Mouse (Mus musculus) small intestine, adult 2 months (tissue): ENCODE data around the gene Exoc3l4. TPM values are rescaled to one million over a fixed set of nuclear protein-coding genes. Genes with fewer than 3 reads are reported as not detected.

Experiments used
- H3K27ac ChIP-seq: fragments of 200-500 bp; 2 replicates; pipeline ENCODE4 v1.5.1; 2012; ENCODE audit warnings: low read depth, low read length, control low read depth, inconsistent platforms; ENCODE audit not compliant: insufficient read depth
- H3K27me3 ChIP-seq: fragments of 200-500 bp; 2 replicates; pipeline ENCODE4 v1.6.1; 2012; ENCODE audit warnings: mild to moderate bottlenecking, moderate library complexity, low read length, inconsistent platforms; ENCODE audit not compliant: control insufficient read depth, insufficient read depth
- H3K36me3 ChIP-seq: fragments of 200-500 bp; 2 replicates; pipeline ENCODE4 v1.6.1; 2012; ENCODE audit warnings: mild to moderate bottlenecking, low read length, control low read depth, inconsistent platforms; ENCODE audit not compliant: control insufficient read depth, insufficient read depth
- H3K4me1 ChIP-seq: fragments of 200-500 bp; 2 replicates; pipeline ENCODE4 v1.6.1; 2012; ENCODE audit warnings: low read length, inconsistent platforms, mixed read lengths; ENCODE audit not compliant: control insufficient read depth, insufficient read depth, insufficient read length
- H3K4me3 ChIP-seq: fragments of 200-500 bp; 2 replicates; pipeline ENCODE4 v1.5.1; 2012; ENCODE audit warnings: low read depth, mild to moderate bottlenecking, control low read depth, inconsistent platforms, low read length, moderate library complexity
- CTCF ChIP-seq: fragments of 200-500 bp; IDR thresholded peaks from 2 replicates; pipeline ENCODE4 v1.5.1; 2012; ENCODE audit warnings: low read depth, mild to moderate bottlenecking, control low read depth, inconsistent platforms, low read length, moderate library complexity, mixed read lengths; ENCODE audit not compliant: insufficient replicate concordance, insufficient read length; ENCODE audit errors: extremely low read depth
- POLR2A ChIP-seq: fragments of 200-500 bp; IDR thresholded peaks from 2 replicates; pipeline ENCODE4 v1.6.1; 2012; ENCODE audit warnings: low read depth, mild to moderate bottlenecking, control low read depth, inconsistent platforms, low read length, moderate library complexity
- WGBS: fragments of 180-500 bp; shearing (Covaris S2); methylation state at CpG from one replicate; pipeline ENCODE4 v1.1.7; 2018; 5-methylcytosine and 5-hydroxymethylcytosine counted together
- polyA plus RNA-seq: library from polyadenylated mRNA; depleted of rRNA; stranded (reverse); fragments of >200 nt; gene quantifications from 2 replicates; pipeline ENCODE4 v1.2.3, GENCODE M21; 2012

Gene Exoc3l4
- polyA plus RNA-seq, 1 experiment: 552 TPM

GRCm38 (mm10) chr12:111442309-111443010 is 25.6 kb downstream of the Exoc3l4 start, which contains the start of gene Tnfaip2:
Tnfaip2 (plus strand) TSS chr12:111442469.
- Histone ChIP-seq H3K4me1 (peaks cover 34% of the 10 kb centered on the region), H3K27me3 (peaks cover 45% of the 10 kb centered on the region), H3K27ac (peak within 1 kb of the TSS; percentile 45), H3K4me3 (peak within 1 kb of the TSS; percentile 65), H3K36me3 (no peaks in the 10 kb centered on the region)
- 5% methylated on average over 48 of the region's 48 CpGs for WGBS
- TF ChIP-seq POLR2A (peak; percentile 63; the same call in 1 of the 2 replicates), CTCF (no peak)

DNA sequence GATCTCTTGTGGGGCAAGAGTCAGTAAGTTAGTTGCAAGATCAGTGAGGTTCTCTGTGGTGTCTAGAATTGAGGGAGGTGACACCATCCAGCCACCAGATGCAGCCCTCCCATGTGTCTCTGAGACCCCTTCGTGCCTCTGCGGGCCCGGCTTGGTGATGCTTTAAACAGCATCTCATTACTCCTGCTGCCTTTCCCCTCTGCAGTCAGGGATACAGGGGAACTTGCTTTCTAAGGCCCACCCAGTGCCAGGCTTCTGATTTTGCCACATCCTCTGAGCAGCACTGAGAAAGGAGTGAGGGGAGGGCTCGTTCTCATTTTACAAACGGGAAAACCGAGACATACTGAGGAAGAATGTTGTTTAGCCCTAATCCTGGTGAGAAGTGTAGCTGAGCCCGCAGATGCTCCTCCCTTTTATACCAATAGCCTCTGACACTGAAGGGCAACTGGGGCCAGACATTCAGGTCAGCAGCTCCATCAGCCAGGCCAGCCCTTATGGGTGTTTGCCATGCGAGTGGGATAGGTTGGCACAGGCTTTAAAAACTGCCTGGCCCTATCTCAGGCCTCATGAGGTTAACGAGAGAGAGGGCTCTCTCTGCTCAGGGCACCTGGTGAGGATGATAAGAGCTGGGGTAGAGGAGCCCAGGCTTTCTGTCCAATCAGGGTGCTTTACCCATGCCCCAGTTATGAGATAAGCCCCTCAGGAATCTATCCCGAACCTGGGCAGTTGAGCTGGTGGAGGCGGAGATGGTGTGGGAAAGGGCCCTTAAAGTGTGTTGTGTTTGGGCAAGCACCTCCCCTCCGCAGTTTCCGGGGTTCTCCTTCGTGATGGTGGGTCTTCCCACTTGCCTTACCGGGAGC is 26.4 kb downstream of the Exoc3l4 start:
- Histone ChIP-seq H3K4me3 (peak overlapping the region; percentile 65), H3K27ac (peak overlapping the region; percentile 45), H3K36me3 (no peaks in the 10 kb centered on the region), H3K4me1 (peaks cover 29% of the 10 kb centered on the region), H3K27me3 (peaks cover 53% of the 10 kb centered on the region)
- TF ChIP-seq CTCF: no peak
- TF ChIP-seq POLR2A: no peak
- WGBS: 34% methylated on average over 15 of the region's 15 CpGs

DNA sequence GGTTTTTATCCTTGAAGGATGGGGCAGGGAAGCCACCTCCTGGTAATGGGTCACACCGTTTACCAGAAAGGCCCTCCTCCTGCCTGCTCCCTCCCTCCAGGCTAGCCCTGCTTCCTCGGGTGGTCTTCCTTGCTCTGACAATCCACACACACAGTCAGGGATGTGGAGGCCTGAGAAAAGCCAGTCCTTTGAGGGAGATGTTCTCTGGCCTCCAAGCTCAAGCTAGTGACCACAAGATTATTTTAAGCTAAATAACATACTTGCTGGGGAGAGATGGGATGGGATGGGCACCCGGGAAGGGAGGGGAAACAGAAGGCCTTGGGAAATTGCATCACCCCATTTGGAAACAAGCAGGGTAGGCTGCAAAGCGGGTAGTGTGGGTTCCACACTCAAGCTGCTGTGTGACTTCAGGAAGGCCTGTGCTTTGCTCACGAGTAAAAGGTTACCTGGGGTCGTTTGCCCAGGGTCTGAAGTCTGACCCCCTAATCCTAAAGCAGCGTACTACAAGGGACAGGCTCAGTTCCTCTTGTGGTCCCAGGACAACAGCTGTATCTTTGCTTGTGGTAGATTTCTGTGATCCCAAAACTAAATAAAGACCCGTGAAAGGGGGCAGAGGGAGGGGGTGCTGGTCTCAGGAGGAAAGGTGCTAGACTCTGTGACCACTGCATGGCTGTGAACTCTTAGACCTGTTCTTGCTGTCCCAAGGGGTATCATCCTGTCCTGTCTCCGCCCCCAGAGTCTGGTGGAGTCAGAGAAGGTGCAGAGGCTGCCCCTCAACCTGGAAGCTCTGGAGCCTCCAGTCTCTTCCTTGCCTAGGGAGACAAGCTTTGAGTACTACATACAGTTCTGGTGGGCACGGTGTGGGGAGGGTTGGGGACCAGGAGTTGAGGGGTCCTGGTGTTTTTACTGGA is 27.4 kb downstream of the Exoc3l4 start:
- no peaks in the 10 kb centered on the region for H3K36me3 ChIP-seq
- peaks cover 31% of the 10 kb centered on the region for H3K4me1 ChIP-seq
- TF ChIP-seq POLR2A: no peak
- TF ChIP-seq CTCF: no peak
- peak overlapping the region; percentile 65 for H3K4me3 ChIP-seq
- peaks cover 54% of the 10 kb centered on the region for H3K27me3 ChIP-seq
- WGBS: 49% methylated on average over 10 of the region's 10 CpGs
- H3K27ac ChIP-seq: peak overlapping the region; percentile 45

- 26% methylated on average over 52 of the region's 52 CpGs for WGBS
- Histone ChIP-seq H3K36me3 (no peaks in the 10 kb centered on the region), H3K27me3 (peaks cover 54% of the 10 kb centered on the region), H3K4me3 (peak overlapping the region; percentile 24), H3K27ac (no peak overlapping the region), H3K4me1 (peaks cover 39% of the 10 kb centered on the region)
- no peak for TF ChIP-seq CTCF
- no peak for TF ChIP-seq POLR2A
Observed at GRCm38 (mm10) chr12:111445161-111445889, 28.5 kb downstream of the Exoc3l4 start.

GRCm38 (mm10) chr12:111445890-111446613 is 29.2 kb downstream of the Exoc3l4 start:
- no peak overlapping the region for H3K27ac ChIP-seq
- WGBS: 28% methylated on average over 27 of the region's 27 CpGs
- H3K4me1 ChIP-seq: peaks cover 40% of the 10 kb centered on the region

More at GRCm38 (mm10) chr12:111445890-111446613, 29.2 kb downstream of the Exoc3l4 start:
- Histone ChIP-seq H3K27me3 (peaks cover 61% of the 10 kb centered on the region), H3K4me3 (peak overlapping the region; percentile 24), H3K36me3 (no peaks in the 10 kb centered on the region)
- no peak for TF ChIP-seq CTCF
- TF ChIP-seq POLR2A: no peak
